Mouse (Mus musculus) macrophage (primary cell): ENCODE data around the gene Bhlhe40. TPM values are rescaled to one million over a fixed set of nuclear protein-coding genes. Genes with fewer than 3 reads are reported as not detected.

Experiments
- H3K27ac ChIP-seq: fragments of 350-480 bp; formaldehyde crosslinking; 2 replicates; pipeline ENCODE4 v1.9.0; 2021
- H3K36me3 ChIP-seq: fragments of 350-480 bp; formaldehyde crosslinking; 2 replicates; pipeline ENCODE4 v1.9.0; 2021; ENCODE audit errors: inconsistent target
- H3K4me3 ChIP-seq: fragments of 350-480 bp; formaldehyde crosslinking; 2 replicates; pipeline ENCODE4 v1.9.0; 2021; ENCODE audit errors: inconsistent target
- H3K79me2 ChIP-seq: fragments of 350-480 bp; formaldehyde crosslinking; 2 replicates; pipeline ENCODE4 v1.9.0; 2021; ENCODE audit errors: inconsistent target
- WGBS: methylation state at CpG from one replicate; pipeline ENCODE4 v1.1.7; 2026; ENCODE audit warnings: inconsistent platforms; ENCODE audit not compliant: missing documents; 5-methylcytosine and 5-hydroxymethylcytosine counted together
- polyA plus RNA-seq: library from polyadenylated mRNA; stranded (reverse); fragments of 250-400 nt; gene quantifications from 3 replicates; pipeline ENCODE4 v1.2.4, GENCODE M21; 2018; ENCODE audit warnings: inconsistent platforms
- total RNA-seq, 78 experiments: library from RNA; depleted of rRNA; stranded (reverse); fragments of 250-400 nt; gene quantifications; 1 replicate in 9 of 78; 2 replicates in 24 of 78; 3 replicates in 43 of 78; 4 replicates in 2 of 78; pipeline ENCODE4 v1.2.4; 2018; ENCODE audit warnings: inconsistent platforms in 56 of 78

The Bhlhe40 gene
- total RNA-seq (2018; cell fraction: chromatin; rRNA removed): 100 to 1,000 TPM in 2 of 26 experiments, 10 to 100 TPM in 17, 1 to 10 TPM in 7; 3.4 to 140 (median 20.8) TPM
- total RNA-seq (2018; cell fraction: cytosol; rRNA removed): 10 to 100 TPM in 17 of 26 experiments, 1 to 10 TPM in 9; 3.5 to 84.2 (median 19.2) TPM
- total RNA-seq (2018; cell fraction: nucleus; rRNA removed): 100 to 1,000 TPM in 2 of 26 experiments, 10 to 100 TPM in 19, 1 to 10 TPM in 5; 6.5 to 105 (median 23.2) TPM
- polyA plus RNA-seq: 14.2 to 18.7 TPM (median 16.9 TPM) in 3 replicates

GRCm38 (mm10) chr6:108660206-108660877, at the start of gene Bhlhe40:
Bhlhe40 (plus strand) TSS chr6:108660629.
- 0 out of 2 replicates have a peak, but pooled peaks cover 9% of the 10 kb centered on the region for H3K36me3 ChIP-seq
- under 1% methylated on average over 36 of the region's 43 CpGs for WGBS

GRCm38 (mm10) chr6:108611663-108612062, 48.8 kb upstream of the Bhlhe40 start:
- WGBS: 38% methylated on average over 3 of the region's 3 CpGs
- no peaks in the 10 kb centered on the region for H3K79me2 ChIP-seq
- no peak overlapping the region for H3K4me3 ChIP-seq

More at GRCm38 (mm10) chr6:108660206-108660877, at the start of gene Bhlhe40:
- H3K4me3 ChIP-seq: peak within 1 kb of the TSS; percentile 86
- peak within 1 kb of the TSS; percentile 93 for H3K27ac ChIP-seq
- H3K79me2 ChIP-seq: peaks cover 42% of the 10 kb centered on the region; the same call in 1 of the 2 replicates

GRCm38 (mm10) chr6:108618025-108618424, 42.4 kb upstream of the Bhlhe40 start:
- Histone ChIP-seq H3K79me2 (no peaks in the 10 kb centered on the region), H3K36me3 (no peaks in the 10 kb centered on the region), H3K27ac (no peak overlapping the region), H3K4me3 (no peak overlapping the region)
- WGBS: 52% methylated on average over 10 of the region's 10 CpGs

More at GRCm38 (mm10) chr6:108611663-108612062, 48.8 kb upstream of the Bhlhe40 start:
- Histone ChIP-seq H3K36me3 (no peaks in the 10 kb centered on the region), H3K27ac (no peak overlapping the region)

GRCm38 (mm10) chr6:108623028-108623565, 37.3 kb upstream of the Bhlhe40 start:
- no peak overlapping the region for H3K27ac ChIP-seq
- H3K36me3 ChIP-seq: no peaks in the 10 kb centered on the region
- 93% methylated on average over 3 of the region's 4 CpGs for WGBS
- H3K79me2 ChIP-seq: no peaks in the 10 kb centered on the region
- H3K4me3 ChIP-seq: no peak overlapping the region

- WGBS: 41% methylated on average over 4 of the region's 4 CpGs
- Histone ChIP-seq H3K27ac (no peak overlapping the region), H3K36me3 (no peaks in the 10 kb centered on the region), H3K79me2 (no peaks in the 10 kb centered on the region), H3K4me3 (no peak overlapping the region)
These were observed 35.5 kb upstream of the Bhlhe40 start for GRCm38 (mm10) chr6:108624915-108625314.

GRCm38 (mm10) chr6:108630701-108631100, 29.7 kb upstream of the Bhlhe40 start:
- Histone ChIP-seq H3K4me3 (no peak overlapping the region), H3K36me3 (no peaks in the 10 kb centered on the region), H3K27ac (no peak overlapping the region), H3K79me2 (no peaks in the 10 kb centered on the region)

- Histone ChIP-seq H3K79me2 (no peaks in the 10 kb centered on the region), H3K4me3 (no peak overlapping the region), H3K36me3 (no peaks in the 10 kb centered on the region), H3K27ac (no peak overlapping the region)
- WGBS: 95% methylated on average over 6 of the region's 6 CpGs
These were observed 22.1 kb upstream of the Bhlhe40 start for GRCm38 (mm10) chr6:108638157-108638833.

- WGBS: 91% methylated on average over 7 of the region's 7 CpGs
- H3K79me2 ChIP-seq: no peaks in the 10 kb centered on the region
- H3K27ac ChIP-seq: no peak overlapping the region
These were observed 18.4 kb upstream of the Bhlhe40 start for GRCm38 (mm10) chr6:108642020-108642419.

GRCm38 (mm10) chr6:108643035-108643434, 17.4 kb upstream of the Bhlhe40 start:
- Histone ChIP-seq H3K36me3 (no peaks in the 10 kb centered on the region), H3K4me3 (no peak overlapping the region), H3K79me2 (no peaks in the 10 kb centered on the region), H3K27ac (no peak overlapping the region)
- 83% methylated on average over 6 of the region's 6 CpGs for WGBS

More at GRCm38 (mm10) chr6:108642020-108642419, 18.4 kb upstream of the Bhlhe40 start:
- no peak overlapping the region for H3K4me3 ChIP-seq
- H3K36me3 ChIP-seq: no peaks in the 10 kb centered on the region

- H3K27ac ChIP-seq: no peak overlapping the region
- H3K36me3 ChIP-seq: no peaks in the 10 kb centered on the region
- no peak overlapping the region for H3K4me3 ChIP-seq
- 83% methylated on average over 5 of the region's 5 CpGs for WGBS
- no peaks in the 10 kb centered on the region for H3K79me2 ChIP-seq
These were observed 16.1 kb upstream of the Bhlhe40 start for GRCm38 (mm10) chr6:108644311-108644710.

GRCm38 (mm10) chr6:108647094-108647493, 13.3 kb upstream of the Bhlhe40 start:
- Histone ChIP-seq H3K27ac (no peak overlapping the region), H3K79me2 (no peaks in the 10 kb centered on the region), H3K36me3 (no peaks in the 10 kb centered on the region), H3K4me3 (no peak overlapping the region)
- WGBS: 90% methylated on average over 3 of the region's 3 CpGs

GRCm38 (mm10) chr6:108648072-108648471, 12.4 kb upstream of the Bhlhe40 start:
- H3K79me2 ChIP-seq: no peaks in the 10 kb centered on the region
- H3K27ac ChIP-seq: no peak overlapping the region
- WGBS: 70% methylated on average over 3 of the region's 6 CpGs
- H3K4me3 ChIP-seq: no peak overlapping the region
- no peaks in the 10 kb centered on the region for H3K36me3 ChIP-seq

- WGBS: 38% methylated on average over 2 of the region's 2 CpGs
- Histone ChIP-seq H3K4me3 (no peak overlapping the region), H3K36me3 (no peaks in the 10 kb centered on the region), H3K27ac (no peak overlapping the region), H3K79me2 (peaks cover under 1% of the 10 kb centered on the region; the same call in 1 of the 2 replicates)
These were observed 4.6 kb upstream of the Bhlhe40 start for GRCm38 (mm10) chr6:108655861-108656260.

GRCm38 (mm10) chr6:108658051-108658415, 2.4 kb upstream of the Bhlhe40 start:
- Histone ChIP-seq H3K4me3 (peak overlapping the region; percentile 39; the same call in 1 of the 2 replicates), H3K79me2 (peaks cover 23% of the 10 kb centered on the region; the same call in 1 of the 2 replicates), H3K27ac (peak overlapping the region; percentile 92), H3K36me3 (no peaks in the 10 kb centered on the region)
- 85% methylated on average over 3 of the region's 3 CpGs for WGBS
